Mouse (Mus musculus) gastrocnemius, adult 2 months (tissue): Measurements from ENCODE around the gene A230072I06Rik. TPM values are rescaled to one million over a fixed set of nuclear protein-coding genes. Genes with fewer than 3 reads are reported as not detected.

Experiments used
- DNase-seq: peaks from one replicate; pipeline ENCODE4 v3.0.0; 2022
- H3K27ac ChIP-seq: fragments of 200-600 bp; 2 replicates; pipeline ENCODE4 v1.8.1; 2022; ENCODE audit warnings: mild to moderate bottlenecking
- H3K4me3 ChIP-seq: fragments of 200-600 bp; 2 replicates; pipeline ENCODE4 v1.8.1; 2022; ENCODE audit warnings: mild to moderate bottlenecking, moderate library complexity
- CTCF ChIP-seq: fragments of 200-600 bp; IDR thresholded peaks from 2 replicates; pipeline ENCODE4 v1.8.1; 2022; ENCODE audit warnings: antibody characterized with exemption, mild to moderate bottlenecking, moderate library complexity
- intact Hi-C: fragments of 180-260 bp; cut with DNase I; formaldehyde crosslinking; loops from one replicate; pipeline ENCODE4 v1.15.1; 2025
- total RNA-seq, 2 experiments: library from RNA; stranded (reverse); gene quantifications; 2 replicates each; pipeline ENCODE4 v1.2.3; 2021

A230072I06Rik gene
- total RNA-seq, 2 experiments from 2014 or later, result not detected

DNA sequence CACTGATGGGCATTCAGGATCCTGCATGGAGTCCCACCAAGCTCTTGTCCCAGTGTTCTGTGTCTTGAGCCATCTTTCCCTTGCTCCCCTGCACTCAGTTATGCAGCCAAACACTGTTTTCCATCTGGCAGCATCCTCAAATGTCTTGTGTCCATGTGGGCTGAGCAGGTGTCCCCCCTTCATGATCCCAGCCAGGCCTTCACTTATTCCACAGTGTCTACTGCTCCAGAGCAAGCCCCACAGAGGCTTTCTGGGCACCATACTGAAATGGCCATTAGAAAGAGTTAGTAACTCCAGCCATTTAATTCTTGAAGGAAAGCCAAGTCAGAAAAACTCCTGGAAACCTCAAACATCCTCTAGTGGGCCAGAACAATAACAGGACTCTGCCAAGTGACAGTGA, 11.9 kb downstream of the A230072I06Rik start:
- no peak overlapping the region for H3K27ac ChIP-seq
- no peak overlapping the region for H3K4me3 ChIP-seq
- intact Hi-C loops, result no loop called here
- no peak for TF ChIP-seq CTCF
- no peak for DNase-seq

DNA sequence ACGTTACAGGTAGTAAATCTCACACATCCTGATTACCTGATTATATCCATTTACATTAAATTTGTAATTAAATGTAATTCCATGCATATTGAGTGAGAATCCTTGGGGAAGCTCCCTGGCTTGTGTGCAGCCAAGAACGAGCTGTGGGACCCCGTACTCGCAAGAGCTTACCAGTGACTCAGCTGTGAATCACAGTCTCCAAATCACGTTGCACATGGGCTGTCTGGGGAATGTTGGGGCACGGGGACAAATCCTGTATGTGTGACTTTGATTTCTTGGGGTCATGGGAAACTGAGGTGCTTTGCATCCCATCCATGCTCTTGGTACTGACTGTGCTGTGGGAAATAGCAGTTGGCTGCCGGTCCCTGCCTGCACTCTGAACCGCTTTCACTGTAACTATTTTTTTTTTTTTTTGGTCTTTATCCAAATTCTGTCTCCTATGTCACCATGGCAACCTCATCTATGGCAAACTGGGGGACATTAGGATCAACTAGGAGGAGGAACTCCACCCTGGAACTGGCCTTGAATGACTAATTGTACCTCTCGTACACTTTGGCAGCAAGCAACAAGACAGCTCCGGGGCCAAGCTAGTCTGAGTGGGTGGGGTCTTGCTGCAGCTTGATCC, 19.8 kb downstream of the A230072I06Rik start:
- intact Hi-C loops, result no loop called here
- H3K4me3 ChIP-seq, result no peak overlapping the region
- no peak for TF ChIP-seq CTCF
- no peak for DNase-seq
- no peak overlapping the region for H3K27ac ChIP-seq

- intact Hi-C loops, result no loop called here
- Histone ChIP-seq H3K4me3 (no peak overlapping the region), H3K27ac (no peak overlapping the region)
- no peak for TF ChIP-seq CTCF
- DNase-seq, result no peak
Measured at GRCm38 (mm10) chr8:12301998-12302397, 23.4 kb downstream of the A230072I06Rik start.

DNA sequence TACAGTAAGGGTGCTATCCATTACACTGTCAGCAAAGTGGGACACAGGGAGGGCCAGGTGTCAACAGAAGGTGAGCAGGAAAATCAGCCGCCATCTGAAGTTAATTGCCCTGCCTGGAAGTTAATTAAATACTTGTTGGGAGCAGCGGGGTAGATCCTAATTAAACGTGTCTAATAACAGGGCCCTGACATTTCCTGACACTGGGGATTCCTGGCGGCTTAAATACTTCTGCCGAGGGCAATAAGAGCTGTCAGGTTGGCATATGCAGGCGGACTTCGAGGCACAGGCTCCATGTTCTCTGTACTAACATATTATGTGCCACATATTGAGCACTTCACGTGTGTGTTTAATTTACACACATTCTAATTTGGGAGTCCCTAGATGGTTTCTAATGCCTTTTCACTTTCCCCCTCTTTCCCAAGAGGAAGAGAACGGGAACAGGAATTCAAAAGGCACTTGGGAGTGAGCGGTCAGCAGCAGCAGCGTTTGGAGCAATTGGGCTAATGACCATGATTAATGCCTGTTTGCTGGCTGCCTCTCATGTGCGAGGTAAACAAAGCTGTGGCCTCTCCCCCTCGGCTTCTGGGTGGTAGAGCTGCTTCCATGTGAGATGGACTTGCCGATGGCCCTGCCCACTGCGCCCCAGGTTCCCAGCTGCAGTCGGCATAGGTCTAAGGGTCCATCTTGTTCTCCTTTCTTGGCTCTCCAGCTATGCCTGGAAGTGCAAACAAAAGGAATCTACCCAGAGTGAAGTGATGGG, 34.5 kb downstream of the A230072I06Rik start:
- no peak for TF ChIP-seq CTCF
- DNase-seq, result no peak
- intact Hi-C loops, result no loop called here
- Histone ChIP-seq H3K27ac (no peak overlapping the region), H3K4me3 (no peak overlapping the region)

GRCm38 (mm10) chr8:12314258-12314657, 35.6 kb downstream of the A230072I06Rik start:
- TF ChIP-seq CTCF, result no peak
- intact Hi-C loops, result no loop called here

GRCm38 (mm10) chr8:12315177-12315576, 36.6 kb downstream of the A230072I06Rik start:
- no peak for TF ChIP-seq CTCF
- intact Hi-C loops, result no loop called here
- Histone ChIP-seq H3K4me3 (no peak overlapping the region), H3K27ac (no peak overlapping the region)
- DNase-seq, result no peak

More at GRCm38 (mm10) chr8:12314258-12314657, 35.6 kb downstream of the A230072I06Rik start:
- DNase-seq, result no peak
- Histone ChIP-seq H3K27ac (no peak overlapping the region), H3K4me3 (no peak overlapping the region)

GRCm38 (mm10) chr8:12319755-12320455, 41.3 kb downstream of the A230072I06Rik start:
- Histone ChIP-seq H3K4me3 (no peak overlapping the region), H3K27ac (no peak overlapping the region)
- no peak for TF ChIP-seq CTCF
- DNase-seq, result no peak
- intact Hi-C loops, result no loop called here

DNA sequence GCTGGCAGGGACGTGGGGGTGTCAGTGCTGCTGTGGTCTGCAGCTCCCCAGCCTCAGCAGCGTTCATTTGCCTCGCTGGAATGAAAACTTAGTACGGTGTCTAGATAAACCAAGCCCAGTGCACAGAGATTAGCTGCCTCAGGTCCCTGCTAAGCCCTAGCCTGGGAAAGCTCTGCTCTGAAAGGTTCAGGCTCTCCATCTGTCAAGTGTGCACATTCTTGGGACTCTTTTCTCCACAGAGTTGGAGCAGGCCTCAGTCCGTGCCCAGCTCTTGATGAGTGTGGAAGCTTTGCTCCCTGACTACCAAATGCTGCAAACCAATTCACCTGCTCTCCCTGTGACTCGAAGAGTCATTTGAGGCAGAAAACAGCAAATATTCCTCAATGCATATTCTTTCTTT, 43.5 kb downstream of the A230072I06Rik start:
- no peak for TF ChIP-seq CTCF
- DNase-seq, result no peak
- H3K27ac ChIP-seq, result no peak overlapping the region
- H3K4me3 ChIP-seq, result no peak overlapping the region
- intact Hi-C loops, result no loop called here

- intact Hi-C loops, result no loop called here
- no peak for DNase-seq
- H3K4me3 ChIP-seq, result no peak overlapping the region
- no peak for TF ChIP-seq CTCF
- H3K27ac ChIP-seq, result no peak overlapping the region
Measured at GRCm38 (mm10) chr8:12323238-12323637, 44.6 kb downstream of the A230072I06Rik start.

DNA sequence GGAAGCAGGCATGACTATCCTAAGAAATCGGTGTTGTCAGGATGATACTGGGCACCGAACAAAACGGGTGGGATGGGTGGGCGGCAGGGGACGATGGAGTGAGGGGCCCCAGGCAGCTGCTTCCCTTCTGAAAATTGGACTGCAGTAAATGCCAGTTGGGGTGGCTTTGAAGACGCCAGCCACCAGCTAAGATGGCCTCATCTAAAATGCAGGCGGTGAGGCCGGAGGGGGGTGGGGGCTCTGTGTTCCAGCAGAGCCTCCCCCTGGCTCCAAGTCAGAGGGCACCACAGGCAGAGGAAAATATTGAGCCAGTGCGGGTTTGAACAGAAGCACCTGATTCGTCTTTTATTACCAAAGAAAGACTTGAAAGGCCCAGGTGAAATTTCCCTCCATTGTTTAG, 45.9 kb downstream of the A230072I06Rik start:
- intact Hi-C loops, result no loop called here
- H3K27ac ChIP-seq, result no peak overlapping the region

GRCm38 (mm10) chr8:12324991-12325601, 46.5 kb downstream of the A230072I06Rik start:
- TF ChIP-seq CTCF, result no peak
- intact Hi-C loops, result no loop called here

More for the DNA sequence above, 45.9 kb downstream of the A230072I06Rik start:
- TF ChIP-seq CTCF, result no peak
- no peak overlapping the region for H3K4me3 ChIP-seq
- no peak for DNase-seq

DNA sequence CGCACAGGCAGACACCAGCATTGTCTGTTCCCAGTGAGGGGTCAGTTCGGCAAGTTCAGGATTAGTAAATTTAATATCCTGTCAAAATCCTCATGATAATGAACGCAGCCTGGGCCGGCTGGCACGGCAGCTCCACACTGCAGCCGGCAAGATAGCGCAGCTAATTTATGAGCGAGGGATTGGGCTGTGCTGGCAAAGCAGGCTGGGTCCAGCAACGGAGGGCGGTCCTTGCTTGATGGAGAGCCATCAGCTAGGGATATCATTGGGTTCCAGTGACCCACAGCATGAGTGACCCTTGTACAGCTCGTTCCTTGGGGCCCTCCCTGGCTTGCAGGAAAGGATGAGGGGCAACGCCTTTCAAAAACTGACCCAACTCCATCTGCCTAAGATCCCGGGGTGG, 48.6 kb downstream of the A230072I06Rik start:
- intact Hi-C loops, result no loop called here
- TF ChIP-seq CTCF, result no peak
- Histone ChIP-seq H3K4me3 (no peak overlapping the region), H3K27ac (no peak overlapping the region)
- DNase-seq, result no peak

More at GRCm38 (mm10) chr8:12324991-12325601, 46.5 kb downstream of the A230072I06Rik start:
- no peak overlapping the region for H3K27ac ChIP-seq
- no peak for DNase-seq
- H3K4me3 ChIP-seq, result no peak overlapping the region
